Mouse (Mus musculus) liver, embryonic 11.5 days (tissue): Measurements from ENCODE around the gene Ttc17. TPM values are rescaled to one million over a fixed set of nuclear protein-coding genes. Genes with fewer than 3 reads are reported as not detected.

Experiments
- ATAC-seq: fragments of 200-750 bp; cut with Nextera tagmentation; replicated peaks from 2 replicates; pipeline ENCODE4 v1.8.0; 2017; ENCODE audit warnings: moderate number of reproducible peaks, mild to moderate bottlenecking, moderate TSS enrichment, moderate library complexity; ENCODE audit not compliant: low FRiP score
- DNase-seq: peaks from one replicate; pipeline ENCODE4 v3.0.0-alpha.2; 2017; ENCODE audit warnings: low spot score
- H3K27ac ChIP-seq: fragments of 300-500 bp; sonication (generic); 2 replicates; pipeline ENCODE4 v1.5.1; 2014; ENCODE audit warnings: mild to moderate bottlenecking, low read depth, low read length, control low read depth
- H3K27me3 ChIP-seq: fragments of 300-500 bp; sonication (generic); replicated peaks from 2 replicates; pipeline ENCODE4 v1.6.1; 2014; ENCODE audit warnings: low read length, mixed read lengths; ENCODE audit not compliant: control insufficient read depth, insufficient read depth
- H3K36me3 ChIP-seq: fragments of 300-500 bp; sonication (generic); 2 replicates; pipeline ENCODE4 v1.6.1; 2014; ENCODE audit warnings: mild to moderate bottlenecking, low read length, moderate library complexity, mixed read lengths; ENCODE audit not compliant: control insufficient read depth, insufficient read depth
- H3K4me1 ChIP-seq: fragments of 300-500 bp; sonication (generic); replicated peaks from 2 replicates; pipeline ENCODE4 v1.6.1; 2014; ENCODE audit warnings: low read length, mixed read lengths; ENCODE audit not compliant: control insufficient read depth, insufficient read depth
- H3K4me2 ChIP-seq: fragments of 300-500 bp; sonication (generic); 2 replicates; pipeline ENCODE4 v1.6.1; 2014; ENCODE audit warnings: mild to moderate bottlenecking, control low read depth, moderate library complexity
- H3K4me3 ChIP-seq: fragments of 300-500 bp; sonication (generic); 2 replicates; pipeline ENCODE4 v1.5.1; 2014; ENCODE audit warnings: low read depth, low read length, control low read depth
- H3K9ac ChIP-seq: fragments of 300-500 bp; sonication (generic); 2 replicates; pipeline ENCODE4 v1.6.1; 2014; ENCODE audit warnings: low read depth, low read length, control low read depth
- H3K9me3 ChIP-seq: fragments of 300-500 bp; sonication (generic); 2 replicates; pipeline ENCODE4 v1.6.1; 2016; ENCODE audit warnings: low read length, inconsistent platforms, mixed read lengths; ENCODE audit not compliant: control insufficient read depth
- WGBS: fragments of 180-500 bp; shearing (Covaris S2); extraction: QIAGEN DNeasy Blood & Tissue Kit; methylation state at CpG from one replicate; pipeline ENCODE4 v1.1.7; 2014; 5-methylcytosine and 5-hydroxymethylcytosine counted together
- polyA plus RNA-seq: library from polyadenylated mRNA; unstranded; fragments of >200 nt; fragmentation: Nextera tagmentation; extraction: Ambion mirVana; gene quantifications from 2 replicates; pipeline ENCODE4 v1.2.1, GENCODE M21; 2014

Ttc17 gene
- polyA plus RNA-seq, 1 experiment from 2014 or later = 10.8 TPM

DNA sequence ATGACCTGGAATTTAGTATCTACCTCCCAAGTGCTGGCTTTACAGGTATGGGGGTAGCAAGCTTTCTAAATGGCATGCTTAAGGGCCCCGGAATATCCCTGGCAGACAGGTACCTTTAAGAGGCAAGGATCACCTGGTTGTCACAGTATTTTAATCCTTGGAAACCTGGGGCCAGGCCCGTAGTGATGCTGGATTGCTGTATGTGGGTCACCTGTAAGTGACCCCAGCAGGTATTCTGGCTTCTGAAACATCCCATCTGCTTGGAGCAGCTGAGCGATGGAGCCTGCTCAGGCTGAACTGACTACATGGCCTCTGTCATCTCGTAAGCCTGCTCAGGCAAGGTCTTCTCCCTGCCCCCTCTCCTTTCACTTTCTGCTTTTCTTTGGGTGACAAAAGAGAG is 130.4 kb downstream of the Ttc17 start:
- Histone ChIP-seq H3K36me3 (no peaks in the 10 kb centered on the region), H3K27ac (no peak overlapping the region), H3K4me3 (no peak overlapping the region), H3K27me3 (peaks cover 45% of the 10 kb centered on the region), H3K4me1 (peaks cover 3% of the 10 kb centered on the region), H3K4me2 (no peak overlapping the region), H3K9ac (no peak overlapping the region), H3K9me3 (no peaks in the 10 kb centered on the region)
- 72% methylated on average over 4 of the region's 4 CpGs for WGBS
- ATAC-seq = no peak
- DNase-seq = no peak

GRCm38 (mm10) chr2:94275658-94276057 is 130.8 kb downstream of the Ttc17 start:
- Histone ChIP-seq H3K4me1 (peaks cover 3% of the 10 kb centered on the region), H3K9me3 (no peaks in the 10 kb centered on the region), H3K4me3 (no peak overlapping the region), H3K27ac (no peak overlapping the region), H3K36me3 (no peaks in the 10 kb centered on the region), H3K9ac (no peak overlapping the region), H3K4me2 (no peak overlapping the region), H3K27me3 (peaks cover 50% of the 10 kb centered on the region)
- DNase-seq (no peak), ATAC-seq (no peak)
- 78% methylated on average over 3 of the region's 3 CpGs for WGBS

GRCm38 (mm10) chr2:94273154-94274021 is 133.1 kb downstream of the Ttc17 start:
- Histone ChIP-seq H3K27ac (no peak overlapping the region), H3K4me1 (peaks cover 3% of the 10 kb centered on the region), H3K4me3 (peak overlapping the region; percentile 51), H3K9me3 (no peaks in the 10 kb centered on the region), H3K36me3 (no peaks in the 10 kb centered on the region), H3K4me2 (peak overlapping the region; percentile 95), H3K27me3 (peaks cover 47% of the 10 kb centered on the region), H3K9ac (peak overlapping the region; percentile 40; the same call in 1 of the 2 replicates)
- WGBS = under 1% methylated on average over 64 of the region's 72 CpGs
- ATAC-seq = peak; percentile 84
- peak; percentile 55 for DNase-seq

GRCm38 (mm10) chr2:94271176-94271575 is 135.3 kb downstream of the Ttc17 start:
- Histone ChIP-seq H3K27me3 (peaks cover 55% of the 10 kb centered on the region), H3K36me3 (no peaks in the 10 kb centered on the region), H3K4me3 (no peak overlapping the region), H3K4me1 (peaks cover 3% of the 10 kb centered on the region), H3K27ac (no peak overlapping the region), H3K9me3 (no peaks in the 10 kb centered on the region), H3K9ac (no peak overlapping the region), H3K4me2 (no peak overlapping the region)
- WGBS = 81% methylated on average over 10 of the region's 10 CpGs
- ATAC-seq (no peak), DNase-seq (no peak)

GRCm38 (mm10) chr2:94268835-94269234 is 137.7 kb downstream of the Ttc17 start:
- ATAC-seq (no peak), DNase-seq (no peak)
- H3K27me3 ChIP-seq = peaks cover 53% of the 10 kb centered on the region
- no peaks in the 10 kb centered on the region for H3K36me3 ChIP-seq
- no peak overlapping the region for H3K9ac ChIP-seq
- no peak overlapping the region for H3K4me2 ChIP-seq
- no peak overlapping the region for H3K4me3 ChIP-seq
- WGBS = 81% methylated on average over 8 of the region's 8 CpGs
- peaks cover 6% of the 10 kb centered on the region for H3K4me1 ChIP-seq
- no peak overlapping the region for H3K27ac ChIP-seq
- H3K9me3 ChIP-seq = no peaks in the 10 kb centered on the region

DNA sequence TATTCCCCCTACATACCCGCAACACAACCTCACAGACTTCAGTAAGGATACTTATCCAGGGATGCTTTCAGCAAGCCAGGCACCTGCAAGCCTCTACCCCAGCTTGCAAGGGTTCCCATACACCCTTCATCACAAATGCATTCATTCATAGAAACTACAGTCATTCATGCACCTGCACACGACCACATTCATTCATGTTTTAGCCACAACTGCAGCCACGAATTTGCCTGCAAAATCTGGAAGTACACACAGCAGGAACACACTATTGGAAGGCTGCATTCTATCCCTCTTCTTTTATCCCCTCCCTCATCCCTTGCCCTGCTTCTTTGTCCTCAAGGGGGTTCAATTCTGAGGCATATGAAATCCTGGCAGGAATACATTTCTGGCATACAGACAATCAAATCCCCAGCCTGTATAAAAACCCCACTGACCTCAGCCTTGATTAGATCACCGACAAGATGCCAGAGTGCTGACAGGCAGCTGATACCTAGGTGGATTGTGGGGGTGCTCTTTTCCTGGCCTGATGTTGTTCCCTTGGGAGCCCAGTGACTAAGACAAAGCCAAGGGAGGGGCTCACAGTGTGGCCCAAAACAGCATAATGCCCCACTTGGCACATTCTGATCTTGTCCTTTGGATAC is 139.2 kb downstream of the Ttc17 start:
- H3K4me1 ChIP-seq = peaks cover 3% of the 10 kb centered on the region; the same call in 1 of the 2 replicates
- no peak overlapping the region for H3K9ac ChIP-seq
- ATAC-seq (no peak), DNase-seq (no peak)
- no peaks in the 10 kb centered on the region for H3K36me3 ChIP-seq
- H3K27me3 ChIP-seq = peaks cover 49% of the 10 kb centered on the region
- H3K9me3 ChIP-seq = no peaks in the 10 kb centered on the region
- H3K4me2 ChIP-seq = no peak overlapping the region
- H3K27ac ChIP-seq = no peak overlapping the region
- WGBS = 32% methylated on average over 4 of the region's 4 CpGs
- no peak overlapping the region for H3K4me3 ChIP-seq

DNA sequence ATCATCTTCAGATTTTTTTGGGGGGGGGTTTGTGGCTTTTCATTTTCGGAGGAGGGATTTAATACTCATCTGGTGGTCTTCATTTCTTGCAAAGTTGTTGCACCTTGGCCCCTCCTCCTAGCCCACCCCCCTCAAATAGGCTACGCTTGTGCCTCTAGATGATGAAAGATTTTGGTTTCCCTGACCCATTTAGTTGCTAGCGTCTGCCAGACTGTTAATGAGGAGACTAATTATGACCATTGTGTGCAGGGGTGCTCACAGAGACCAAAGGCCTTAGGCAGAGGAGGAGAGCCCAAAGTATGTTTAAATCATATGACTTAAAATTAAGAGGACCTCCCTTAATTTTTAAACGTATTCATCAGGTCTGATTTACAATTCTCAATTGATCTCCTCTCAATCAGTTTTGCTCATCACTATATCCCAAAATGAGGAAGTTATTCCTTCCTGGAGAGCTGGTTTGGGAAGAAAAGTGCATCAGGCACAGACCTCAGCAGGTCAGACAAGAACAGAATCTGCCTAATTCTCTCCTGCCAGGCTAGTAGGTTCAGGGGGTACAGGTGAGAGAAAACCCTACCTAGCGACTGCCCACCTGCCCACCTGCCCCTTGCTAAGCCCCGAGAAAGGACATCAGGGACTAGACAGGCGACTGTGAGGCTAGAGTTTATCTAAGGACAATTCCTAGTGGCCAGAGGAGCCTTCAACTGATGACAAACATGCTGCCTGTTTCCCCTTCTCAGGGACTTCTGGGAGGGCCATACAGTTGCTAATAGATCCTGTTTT is 139.9 kb downstream of the Ttc17 start:
- Histone ChIP-seq H3K4me1 (peaks cover 3% of the 10 kb centered on the region; the same call in 1 of the 2 replicates), H3K36me3 (no peaks in the 10 kb centered on the region), H3K4me3 (no peak overlapping the region), H3K27me3 (peaks cover 53% of the 10 kb centered on the region), H3K4me2 (no peak overlapping the region), H3K9ac (no peak overlapping the region), H3K27ac (no peak overlapping the region), H3K9me3 (no peaks in the 10 kb centered on the region)
- WGBS = 33% methylated on average over 7 of the region's 7 CpGs
- DNase-seq = no peak
- no peak for ATAC-seq
